ENCODE assay signal across 8 mouse cellular contexts in the genomic region with DNA sequence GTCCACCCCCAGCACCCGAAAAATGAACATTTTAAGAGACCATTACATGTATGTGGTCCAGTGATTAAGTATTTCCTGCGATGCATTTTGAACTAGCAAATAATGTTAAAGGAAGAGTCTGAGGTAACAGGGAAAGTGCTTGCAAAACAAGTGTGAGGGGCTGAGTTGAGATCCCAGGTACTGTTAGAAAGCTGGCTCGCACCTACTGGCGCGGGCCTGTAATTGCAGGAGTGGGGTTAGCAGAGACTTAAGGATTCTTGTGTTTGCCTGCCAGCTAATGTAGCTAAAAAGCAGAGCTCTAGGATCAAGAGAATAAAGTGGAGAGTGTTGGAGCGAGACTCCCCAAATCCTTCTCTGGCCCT. TPM values are rescaled to one million over a fixed set of nuclear protein-coding genes. Genes with fewer than 3 reads are reported as not detected.
A peak's percentile ranks its signal among the peaks of the same experiment; 100 is the strongest.
DNase-seq lines count a peak whose midpoint lies in the region; ATAC-seq and TF ChIP-seq lines count a peak whose summit lies in the region.

No protein-coding gene starts in this region.

- ATAC-seq in lung, embryonic 14.5 days (ENCODE audit: insufficient read depth), result 0 out of 2 replicates have a peak, but pooled peaks have one; percentile 32
- peak; percentile 59 for ATAC-seq in neural tube, embryonic 15.5 days (ENCODE audit: low FRiP score)

- DNase-seq in 3134 (ENCODE audit: extremely low read depth, insufficient read length, low spot score) (peak; percentile 55), MEL-GATA-1-ER (ENCODE audit: extremely low read depth, low read depth) (peak; percentile 76)
- peak; percentile 60 to 71 for DNase-seq in cerebellum, postnatal 25 days
- DNase-seq in heart, adult 18-20 months, result peak; percentile 61 to 64
- peak; percentile 64 to 69 for DNase-seq in kidney, adult 8-10 months
- DNase-seq in lung, embryonic 14.5 days, result peak; percentile 88
- peak; percentile 78 to 84 for DNase-seq in thymus, postnatal 36 days

- H3K4me3 ChIP-seq in lung, embryonic 14.5 days (ENCODE audit: low read depth, low read length), result peak overlapping the region; percentile 63
- peak overlapping the region; percentile 85 for H3K4me3 ChIP-seq in neural tube, embryonic 15.5 days (replicated peaks)

- no peaks in the 10 kb centered on the region for H3K4me1 ChIP-seq in lung, embryonic 14.5 days (ENCODE audit: insufficient read depth)
- H3K4me1 ChIP-seq in neural tube, embryonic 15.5 days, result peaks cover 38% of the 10 kb centered on the region

- peak overlapping the region; percentile 86 for H3K27ac ChIP-seq in lung, embryonic 14.5 days (ENCODE audit: low read depth)
- peak overlapping the region; percentile 89 for H3K27ac ChIP-seq in neural tube, embryonic 15.5 days (replicated peaks)

- peak overlapping the region; percentile 83 for H3K4me2 ChIP-seq in lung, embryonic 14.5 days
- H3K4me2 ChIP-seq in neural tube, embryonic 15.5 days, result peak overlapping the region; percentile 78

- H3K9ac ChIP-seq in lung, embryonic 14.5 days, result peak overlapping the region; percentile 64
- H3K9ac ChIP-seq in neural tube, embryonic 15.5 days (replicated peaks), result peak overlapping the region; percentile 89

- no peaks in the 10 kb centered on the region for H3K36me3 ChIP-seq in lung, embryonic 14.5 days (ENCODE audit: insufficient read depth)
- no peaks in the 10 kb centered on the region; the same call in 1 of the 2 replicates for H3K36me3 ChIP-seq in neural tube, embryonic 15.5 days

- H3K27me3 ChIP-seq in lung, embryonic 14.5 days (ENCODE audit: insufficient read depth, low read length), result no peaks in the 10 kb centered on the region
- H3K27me3 ChIP-seq in neural tube, embryonic 15.5 days (replicated peaks), result no peaks in the 10 kb centered on the region

- 2% methylated on average over 6 of the region's 6 CpGs for WGBS in lung, embryonic 14.5 days
- WGBS in neural tube, embryonic 15.5 days, result 8% methylated on average over 6 of the region's 6 CpGs

- peak; percentile 77 for TF ChIP-seq CTCF in lung, embryonic 14.5 days (IDR thresholded peaks at IDR 0.05; ENCODE audit: low read depth)

- no peaks in the 10 kb centered on the region for H3K9me3 ChIP-seq in lung, embryonic 14.5 days (ENCODE audit: low read depth, low read length)
- no peaks in the 10 kb centered on the region for H3K9me3 ChIP-seq in neural tube, embryonic 15.5 days (replicated peaks)

RNA-seq across cellular contexts. Expression of gene Rmnd5b, which starts 0.6 kb away (rescaled TPM):
- 10 to 100 TPM; 15.7 to 16.4 TPM for total RNA-seq in heart, adult 18-20 months (2021)
- 39.4 and 43.6 TPM in 2 replicates for polyA plus RNA-seq in lung, embryonic 14.5 days (2014; fragmentation: Nextera tagmentation; extraction: Ambion mirVana)
- polyA plus RNA-seq in neural tube, embryonic 15.5 days (2015; fragmentation: Nextera tagmentation; extraction: Ambion mirVana), result 79.1 and 79.8 TPM in 2 replicates

RNA-seq across cellular contexts. Expression of gene N4bp3, which starts 14.3 kb away (rescaled TPM):
- total RNA-seq in heart, adult 18-20 months (2021), result 10 to 100 TPM in 1 of 2 experiments, 1 to 10 TPM in 1; 9.4 to 11.4 TPM
- polyA plus RNA-seq in lung, embryonic 14.5 days (2014; fragmentation: Nextera tagmentation; extraction: Ambion mirVana), result 35.5 and 39.2 TPM in 2 replicates
- 30.0 and 31.9 TPM in 2 replicates for polyA plus RNA-seq in neural tube, embryonic 15.5 days (2015; fragmentation: Nextera tagmentation; extraction: Ambion mirVana)

RNA-seq across cellular contexts. Expression of gene D930048N14Rik, which starts 14.4 kb away (rescaled TPM):
- total RNA-seq in heart, adult 18-20 months (2021), result under 1 TPM; 0.37 to 0.54 TPM
- 3.4 TPM in 2 replicates for polyA plus RNA-seq in lung, embryonic 14.5 days (2014; fragmentation: Nextera tagmentation; extraction: Ambion mirVana)
- 2.0 and 2.3 TPM in 2 replicates for polyA plus RNA-seq in neural tube, embryonic 15.5 days (2015; fragmentation: Nextera tagmentation; extraction: Ambion mirVana)

RNA-seq across cellular contexts. Expression of gene Nhp2, which starts 16.8 kb away (rescaled TPM):
- 10 to 100 TPM; 21.8 to 23.6 TPM for total RNA-seq in heart, adult 18-20 months (2021)
- 178 and 187 TPM in 2 replicates for polyA plus RNA-seq in lung, embryonic 14.5 days (2014; fragmentation: Nextera tagmentation; extraction: Ambion mirVana)
- 96.3 and 117 TPM in 2 replicates for polyA plus RNA-seq in neural tube, embryonic 15.5 days (2015; fragmentation: Nextera tagmentation; extraction: Ambion mirVana)

RNA-seq across cellular contexts. Expression of gene Hnrnpab, which starts 29.7 kb away (rescaled TPM):
- 100 to 1,000 TPM; 132 to 133 TPM for total RNA-seq in heart, adult 18-20 months (2021)
- polyA plus RNA-seq in lung, embryonic 14.5 days (2014; fragmentation: Nextera tagmentation; extraction: Ambion mirVana), result 676 and 703 TPM in 2 replicates
- 241 and 285 TPM in 2 replicates for polyA plus RNA-seq in neural tube, embryonic 15.5 days (2015; fragmentation: Nextera tagmentation; extraction: Ambion mirVana)

Comparison
In these comparisons a context has a peak if more than half of its experiments do, and no peak if none do; other contexts are left out.
1. Peak in every context shown above with its lines: DNase-seq, ATAC-seq, H3K4me3 ChIP-seq and H3K27ac ChIP-seq.